24 mouse cellular contexts compared by ENCODE assay signal in the genomic region with DNA sequence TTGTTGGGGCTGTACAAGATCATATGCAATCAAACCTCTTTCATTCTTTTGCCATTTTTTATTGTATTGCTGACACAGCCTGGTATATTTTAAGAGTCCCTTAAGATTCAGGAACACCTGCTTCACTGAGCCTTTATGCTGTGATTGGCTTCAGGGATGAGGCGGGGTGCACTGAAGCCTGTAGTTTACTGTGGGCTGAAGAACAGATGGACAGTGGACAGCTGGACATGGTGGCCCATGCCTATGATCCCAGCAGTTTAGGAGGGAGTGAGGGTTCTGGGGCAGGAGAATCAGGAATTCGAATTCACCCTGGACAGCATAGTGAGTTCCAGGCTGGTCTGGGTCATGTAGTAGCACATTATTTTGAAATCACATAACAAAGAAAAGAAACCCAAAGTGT.
DNase-seq lines count a peak whose midpoint lies in the region; ATAC-seq and TF ChIP-seq lines count a peak whose summit lies in the region.
"Had no signal": no experiment of that assay in that cellular context is flagged by ENCODE, and none has a peak within 500 bp of the region (broad histone marks: within the 10 kb centered on the region; RNA-seq: fewer than 3 reads in every experiment).

No protein-coding gene starts in this region.

- H3K27me3 ChIP-seq in neural tube, embryonic 13.5 days = no peaks in the 10 kb centered on the region
- H3K27me3 ChIP-seq: CH12.LX; embryonic facial prominence, embryonic 12.5 days; forebrain, embryonic 13.5 days; forebrain, embryonic 15.5 days; Patski had no signal

- no peak overlapping the region for H3K4me2 ChIP-seq in neural tube, embryonic 13.5 days
- H3K4me2 ChIP-seq: embryonic facial prominence, embryonic 12.5 days; forebrain, embryonic 13.5 days; forebrain, embryonic 15.5 days had no signal

- peaks cover 37% of the 10 kb centered on the region for H3K4me1 ChIP-seq in neural tube, embryonic 13.5 days (replicated peaks)
- H3K4me1 ChIP-seq: embryonic facial prominence, embryonic 12.5 days had no signal

- no peak overlapping the region for H3K4me3 ChIP-seq in gastrocnemius, adult 2 months
- no peak overlapping the region for H3K4me3 ChIP-seq in layer of hippocampus, adult 2 months
- H3K4me3 ChIP-seq in neural tube, embryonic 13.5 days = no peak overlapping the region
- H3K4me3 ChIP-seq: embryonic facial prominence, embryonic 10.5 days; embryonic facial prominence, embryonic 12.5 days; forebrain, embryonic 13.5 days; forebrain, embryonic 15.5 days had no signal

- WGBS in neural tube, embryonic 13.5 days = 72% methylated on average over 2 of the region's 2 CpGs

- no peak for ATAC-seq in neural tube, embryonic 13.5 days (ENCODE audit: low read depth)
- ATAC-seq: activated CD4-positive, CD25-positive, alpha-beta regulatory T cell, adult 4 months; CD4-positive, CD25-positive, alpha-beta regulatory T cell, adult 4 months; forebrain, embryonic 13.5 days; forebrain, embryonic 15.5 days; Patski had no signal

- no peaks in the 10 kb centered on the region for H3K9me3 ChIP-seq in neural tube, embryonic 13.5 days
- H3K9me3 ChIP-seq: embryonic facial prominence, embryonic 10.5 days; embryonic facial prominence, embryonic 12.5 days; forebrain, embryonic 13.5 days; forebrain, embryonic 15.5 days had no signal

- DNase-seq in gastrocnemius, adult 2 months = no peak
- no peak for DNase-seq in gastrocnemius, postnatal 10 days
- DNase-seq in layer of hippocampus, adult 2 months (ENCODE audit: low spot score in 2 of 2) = no peak
- DNase-seq in layer of hippocampus, postnatal 14 days (ENCODE audit: low spot score in 2 of 2) = no peak
- DNase-seq in neural tube, embryonic 10.5 days (ENCODE audit: extremely low spot score, low spot score) = no peak
- DNase-seq: adrenal gland, adult 8-10 months; adrenal gland, postnatal 14 days; adrenal gland, postnatal 36 days; B cell, adult 2 months; cerebellum, adult 11-12 months; cerebellum, adult 2 months; cerebellum, adult 9-10 months; cerebellum, postnatal 10 days; cerebellum, postnatal 25 days had no signal

- intact Hi-C loops in gastrocnemius, adult 2 months (cut with DNase I) = no loop called here

- no peak for TF ChIP-seq CTCF in gastrocnemius, adult 2 months (IDR thresholded peaks at IDR 0.05)
- no peak for TF ChIP-seq CTCF in layer of hippocampus, adult 2 months (conservative IDR thresholded peaks at IDR 0.05)

- H3K27ac ChIP-seq in gastrocnemius, adult 2 months = peak overlapping the region; percentile 66
- H3K27ac ChIP-seq in layer of hippocampus, adult 2 months = peak overlapping the region; percentile 92
- peak overlapping the region; percentile 38; the same call in 1 of the 2 replicates for H3K27ac ChIP-seq in neural tube, embryonic 13.5 days (replicated peaks)
- H3K27ac ChIP-seq: embryonic facial prominence, embryonic 10.5 days; embryonic facial prominence, embryonic 12.5 days; forebrain, embryonic 13.5 days; forebrain, embryonic 15.5 days had no signal

- no peaks in the 10 kb centered on the region; the same call in 1 of the 2 replicates for H3K36me3 ChIP-seq in neural tube, embryonic 13.5 days
- H3K36me3 ChIP-seq: embryonic facial prominence, embryonic 10.5 days; embryonic facial prominence, embryonic 12.5 days; forebrain, embryonic 15.5 days; G1E had no signal

- no peak overlapping the region for H3K9ac ChIP-seq in neural tube, embryonic 13.5 days
- H3K9ac ChIP-seq: embryonic facial prominence, embryonic 12.5 days; forebrain, embryonic 13.5 days; forebrain, embryonic 15.5 days had no signal

Comparison
In these comparisons a context has a peak if more than half of its experiments do, and no peak if none do; other contexts are left out.
1. H3K27ac ChIP-seq: peak in every context shown above with its lines; median percentile 92 in layer of hippocampus, adult 2 months; 66 in gastrocnemius, adult 2 months; 38 in neural tube, embryonic 13.5 days.